Mouse (Mus musculus): ENCODE data around the gene Sult2b1. TPM values are rescaled to one million over a fixed set of nuclear protein-coding genes. Genes with fewer than 3 reads are reported as not detected.

Gene Sult2b1
- total RNA-seq, 2 experiments from 2014 or later: not detected

GRCm38 (mm10) chr7:45713396-45713795 is 71.1 kb downstream of the Sult2b1 start:
- DNase-seq (ENCODE audit: low spot score): no peak

DNA sequence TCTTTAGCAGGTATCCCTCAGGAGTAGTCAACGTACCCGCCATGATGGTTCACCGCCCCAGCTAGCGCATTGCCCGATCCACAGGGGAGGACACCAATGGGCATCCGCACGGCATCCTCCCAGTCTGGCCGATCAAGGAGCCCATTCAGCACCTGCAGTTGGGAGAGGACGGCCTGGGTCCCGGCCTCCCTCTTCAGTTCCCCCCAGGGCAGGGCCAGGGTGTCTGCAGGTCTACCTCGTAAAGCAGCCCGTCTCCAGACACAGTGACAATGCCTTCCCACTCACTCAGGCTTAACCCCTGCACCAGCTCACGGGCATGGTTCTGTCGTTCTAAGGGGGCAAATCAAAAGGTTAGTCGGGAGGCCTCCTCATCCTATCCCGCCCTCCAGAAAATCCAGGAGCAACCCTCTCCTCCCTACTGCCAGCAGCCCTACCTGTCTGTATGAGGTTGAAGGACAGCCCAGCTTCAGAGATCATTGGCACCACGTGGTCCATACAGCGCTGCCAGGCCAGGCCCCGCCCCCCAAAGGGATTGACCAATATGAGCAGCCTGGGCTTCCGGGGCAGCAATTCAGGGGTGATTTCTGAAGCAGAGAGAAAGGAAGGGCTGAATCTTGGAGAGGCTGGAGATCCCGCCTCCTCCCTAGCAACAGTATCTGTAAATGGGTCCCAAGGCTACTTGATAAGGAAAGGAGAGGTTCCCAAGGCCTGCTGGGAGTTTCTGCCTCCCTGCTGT is 72.3 kb downstream of the Sult2b1 start:
- DNase-seq (ENCODE audit: low spot score): no peak

DNA sequence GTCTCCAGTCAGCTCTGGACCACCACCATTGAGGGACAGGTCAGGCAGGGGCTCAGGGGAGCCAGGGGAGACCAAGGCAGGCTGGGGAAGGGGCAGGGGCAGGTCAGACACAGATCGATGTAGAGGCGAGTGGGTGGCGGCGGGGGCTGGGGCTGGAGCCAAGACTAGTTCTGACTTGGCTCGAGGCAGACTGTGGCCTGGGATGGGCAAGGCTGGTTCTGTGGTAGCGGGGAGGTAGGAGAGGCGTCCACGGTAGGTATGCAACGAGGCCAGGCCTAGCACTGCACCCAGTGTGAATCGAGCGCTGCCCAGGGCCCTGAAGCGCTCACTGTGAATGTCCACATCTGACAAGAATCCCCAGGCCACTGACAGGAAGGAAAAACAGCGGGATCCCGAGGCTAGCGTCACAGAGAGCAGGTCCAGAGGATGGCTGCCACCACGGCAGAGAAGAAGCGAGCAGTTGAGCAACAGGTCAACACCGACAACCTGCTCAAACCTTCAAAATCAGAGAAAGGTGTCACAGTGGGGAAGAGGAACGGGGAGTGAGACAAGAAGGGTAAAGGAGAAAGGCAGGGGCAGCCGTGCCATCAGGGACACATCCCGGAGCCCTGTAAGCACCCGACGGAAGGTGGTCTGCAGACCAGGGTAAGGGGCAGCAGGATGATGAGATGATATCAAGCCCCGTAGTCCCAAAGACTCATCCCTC is 73.0 kb downstream of the Sult2b1 start:
- DNase-seq (ENCODE audit: low spot score): no peak

GRCm38 (mm10) chr7:45710477-45711191 is 73.8 kb downstream of the Sult2b1 start:
- DNase-seq (ENCODE audit: low spot score): no peak

- DNase-seq (ENCODE audit: low spot score): no peak
These were observed 74.7 kb downstream of the Sult2b1 start for GRCm38 (mm10) chr7:45709677-45710355.

- no peak for DNase-seq (ENCODE audit: low spot score)
These were observed 75.4 kb downstream of the Sult2b1 start for GRCm38 (mm10) chr7:45709036-45709435.

DNA sequence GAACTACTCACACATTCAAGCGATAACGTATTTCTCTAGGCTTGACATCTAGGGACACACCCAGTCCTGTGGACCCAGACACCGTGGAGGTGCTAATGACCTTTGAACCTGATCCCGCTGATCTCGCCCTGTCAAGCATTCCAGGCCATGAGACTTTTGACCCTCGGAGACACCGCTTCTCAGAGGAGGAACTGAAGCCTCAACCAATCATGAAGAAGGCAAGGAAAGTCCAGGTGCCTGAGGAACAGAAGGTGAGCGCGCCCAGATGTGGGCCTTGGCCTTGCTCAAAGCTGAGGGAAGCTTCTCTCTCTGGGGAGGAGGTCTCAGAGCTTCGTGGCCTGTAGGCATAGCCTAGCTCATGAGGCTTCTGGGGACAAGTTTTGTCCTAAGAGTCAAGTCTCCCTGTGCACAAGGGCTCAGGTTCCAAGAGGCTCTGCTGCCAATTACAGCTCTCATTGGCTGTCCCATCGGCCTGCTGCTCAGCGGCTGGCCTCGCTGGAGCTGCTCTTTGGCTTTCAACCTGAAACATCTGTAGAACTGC is 76.2 kb downstream of the Sult2b1 start:
- DNase-seq (ENCODE audit: low spot score): peak; percentile 74

DNA sequence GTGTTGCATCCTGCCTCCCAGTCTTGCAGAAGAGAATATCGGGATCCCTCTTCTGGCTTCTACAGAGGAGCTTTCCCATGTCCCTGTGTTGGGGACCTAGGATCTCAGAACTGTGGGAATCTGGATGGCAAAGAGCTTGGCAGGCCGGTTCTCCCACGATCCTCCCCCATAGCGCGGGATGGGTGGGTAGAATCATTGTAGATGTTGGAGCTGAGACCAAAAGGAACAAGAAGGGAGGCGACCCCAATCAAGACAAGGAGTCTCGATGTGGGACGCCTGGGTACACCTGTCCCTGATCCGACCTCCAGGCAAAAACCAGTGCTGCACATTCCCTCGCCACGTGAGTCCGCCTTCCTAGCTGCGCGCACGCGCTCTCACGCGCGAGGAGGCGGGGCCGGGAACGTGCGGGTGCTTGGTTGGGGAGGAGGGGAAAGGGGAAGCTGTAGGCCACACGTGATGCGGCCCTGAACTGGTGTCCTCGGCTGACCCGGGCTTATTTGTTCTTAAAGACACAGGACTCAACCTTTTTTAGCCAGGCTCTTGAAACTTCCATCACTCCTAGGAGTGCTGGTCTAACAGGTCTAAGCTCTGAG is 77.0 kb downstream of the Sult2b1 start:
- DNase-seq (ENCODE audit: low spot score): peak; percentile 98

DNA sequence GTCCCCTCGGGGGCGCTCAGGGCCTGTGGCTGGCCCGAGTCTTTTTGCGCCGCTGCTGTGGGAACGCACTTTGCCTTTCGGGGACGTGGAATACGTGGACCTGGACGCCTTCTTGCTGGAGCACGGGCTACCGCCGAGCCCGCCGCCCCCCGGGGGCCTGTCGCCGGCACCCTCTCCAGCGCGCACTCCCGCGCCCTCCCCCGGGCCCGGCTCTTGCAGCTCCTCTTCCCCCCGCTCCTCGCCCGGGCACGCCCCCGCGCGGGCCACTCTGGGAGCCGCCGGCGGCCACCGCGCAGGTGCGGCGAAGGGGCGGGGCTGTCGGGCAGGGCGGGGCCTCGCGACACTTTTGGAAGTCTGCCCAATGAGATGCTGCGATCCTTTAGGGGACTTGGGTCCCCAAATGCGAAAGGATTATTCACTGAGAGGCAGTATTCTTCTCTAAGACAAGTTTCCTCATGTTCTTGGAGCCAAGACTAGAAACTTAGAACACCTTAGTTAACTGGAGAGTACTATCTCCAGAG is 77.7 kb downstream of the Sult2b1 start:
- DNase-seq (ENCODE audit: low spot score): peak; percentile 87

- peak; percentile 90 for DNase-seq (ENCODE audit: low spot score)
These were observed 78.6 kb downstream of the Sult2b1 start for GRCm38 (mm10) chr7:45705873-45706281.

GRCm38 (mm10) chr7:45705443-45705864 is 79.0 kb downstream of the Sult2b1 start:
- no peak for DNase-seq (ENCODE audit: low spot score)

DNA sequence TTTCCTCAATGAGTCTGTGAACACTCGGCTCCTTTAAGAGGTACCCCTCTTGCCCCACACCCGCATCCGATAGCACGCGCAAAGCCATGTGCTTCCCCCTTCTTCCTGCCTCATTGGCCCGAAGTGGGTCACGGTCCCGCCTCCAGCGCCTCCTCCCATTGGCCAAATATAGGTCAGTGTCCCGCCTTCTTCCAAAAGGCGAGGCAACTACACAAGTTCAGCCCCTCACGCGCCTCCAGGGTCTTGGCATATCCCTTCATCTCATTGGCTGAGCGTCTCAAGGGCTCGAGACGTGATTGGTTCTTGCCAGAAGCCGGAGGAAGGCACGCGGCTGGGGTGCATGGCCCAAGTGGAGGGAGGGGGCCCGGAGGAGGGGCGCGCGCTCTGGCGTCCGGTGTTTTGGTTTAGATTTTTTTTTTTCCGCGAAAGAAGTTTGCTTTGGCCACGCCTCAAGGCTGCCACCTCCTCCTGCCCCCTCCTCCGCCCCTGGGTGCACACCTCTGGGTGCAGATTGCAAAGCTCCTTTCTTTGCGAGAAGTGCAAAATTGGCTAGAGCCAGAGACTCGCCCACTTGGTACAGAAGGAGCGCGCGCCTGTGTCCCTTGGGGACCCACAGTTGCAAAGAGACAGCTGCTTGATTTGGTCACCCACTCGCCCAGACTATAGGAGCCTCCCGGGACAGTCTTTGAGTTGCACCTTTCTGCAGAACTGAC is 79.6 kb downstream of the Sult2b1 start, which contains the start of gene Dbp:
Dbp (plus strand) TSS at position 359 of the 713 bp plus-strand sequence.
- peak; percentile 100 for DNase-seq (ENCODE audit: low spot score)

DNA sequence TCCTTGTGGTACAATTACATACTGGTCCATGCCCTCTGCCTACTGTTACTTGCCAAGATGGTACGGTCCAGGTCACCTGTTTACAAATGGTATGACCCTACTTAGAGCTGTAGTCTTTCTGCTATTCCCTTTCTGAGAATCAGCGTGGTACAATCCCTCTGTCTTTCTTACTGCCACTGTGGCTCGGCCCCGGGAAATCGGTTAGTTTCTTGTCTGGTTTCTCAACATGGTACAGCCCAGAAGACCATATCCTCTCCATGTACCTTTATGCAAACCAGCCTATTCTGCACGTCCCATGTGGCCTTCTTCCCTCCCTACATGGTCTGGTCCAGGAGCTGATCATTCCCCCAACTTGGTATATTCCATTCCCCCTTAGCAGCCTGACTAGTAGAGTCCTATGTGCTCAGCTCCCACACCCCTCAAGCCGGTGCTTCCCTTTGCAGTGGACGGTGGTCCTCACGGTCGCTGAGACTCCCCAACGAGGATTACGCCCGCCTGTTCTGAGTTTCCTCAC is 80.4 kb downstream of the Sult2b1 start:
- peak; percentile 66 for DNase-seq (ENCODE audit: low spot score)

DNA sequence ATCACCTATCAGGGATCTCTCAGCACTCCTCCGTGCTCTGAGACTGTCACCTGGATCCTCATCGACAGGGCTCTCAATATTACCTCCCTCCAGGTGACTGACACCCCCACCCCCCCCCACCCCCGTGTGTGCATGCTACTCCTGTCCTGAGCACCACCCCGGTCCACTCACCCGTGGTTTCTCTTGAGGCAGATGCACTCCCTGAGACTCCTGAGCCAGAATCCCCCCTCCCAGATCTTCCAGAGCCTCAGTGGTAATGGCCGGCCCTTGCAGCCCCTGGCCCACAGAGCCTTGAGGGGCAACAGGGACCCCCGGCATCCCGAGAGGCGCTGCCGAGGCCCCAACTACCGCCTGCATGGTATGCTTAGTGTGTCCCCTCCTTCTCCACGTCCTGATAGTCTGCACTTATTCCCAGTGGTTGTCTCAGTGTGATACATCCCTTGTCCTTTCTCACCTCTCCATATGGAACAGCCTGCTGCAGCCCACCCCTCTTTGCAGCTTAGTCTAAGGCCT is 80.9 kb downstream of the Sult2b1 start:
- no peak for DNase-seq (ENCODE audit: low spot score)

- DNase-seq (ENCODE audit: low spot score): no peak
These were observed 81.5 kb downstream of the Sult2b1 start for GRCm38 (mm10) chr7:45702809-45703520.

GRCm38 (mm10) chr7:45702316-45702715 is 82.2 kb downstream of the Sult2b1 start:
- DNase-seq (ENCODE audit: low spot score): no peak

DNA sequence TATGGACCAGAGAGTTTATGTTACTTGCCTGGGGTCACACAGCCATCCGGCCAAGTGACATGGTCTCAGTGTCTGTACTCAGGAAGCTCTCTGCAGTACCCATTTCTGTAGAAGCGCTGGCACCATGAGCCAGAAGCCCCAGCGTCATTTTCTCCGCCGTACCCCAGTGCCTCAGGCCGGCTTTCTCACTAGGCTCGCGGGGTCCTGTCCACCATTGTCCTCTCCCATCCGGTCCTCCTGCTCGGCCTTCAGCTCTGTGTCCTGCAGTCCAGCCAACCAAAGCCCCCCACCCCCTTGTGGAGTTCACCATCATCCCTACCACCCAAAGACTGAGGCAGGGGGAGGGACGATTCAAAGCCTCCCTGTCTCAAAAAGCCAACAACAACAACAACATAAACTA is 82.9 kb downstream of the Sult2b1 start:
- no peak for DNase-seq (ENCODE audit: low spot score)

DNA sequence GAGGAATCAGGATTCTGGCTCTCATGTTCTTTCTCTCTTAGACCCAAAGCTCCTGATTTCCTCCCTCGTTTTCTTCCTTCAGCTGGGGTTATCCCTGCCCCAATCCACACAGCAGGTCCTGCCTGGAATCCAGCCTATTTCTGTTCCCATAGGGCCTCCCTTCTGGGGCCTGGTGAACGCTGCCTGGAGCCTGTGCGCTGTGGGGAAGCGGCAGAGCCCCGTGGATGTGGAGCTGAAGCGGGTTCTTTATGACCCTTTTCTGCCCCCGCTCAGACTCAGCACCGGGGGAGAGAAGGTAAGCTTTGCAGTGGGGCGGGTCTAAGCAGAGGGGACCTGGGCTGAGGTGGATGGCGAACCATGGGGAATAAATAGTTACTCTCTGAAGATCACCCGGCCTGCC is 83.4 kb downstream of the Sult2b1 start:
- no peak for DNase-seq (ENCODE audit: low spot score)

Measured in gastrocnemius, adult 18-20 months (tissue).